ENCODE assay signal across 15 mouse cellular contexts in the genomic region with DNA sequence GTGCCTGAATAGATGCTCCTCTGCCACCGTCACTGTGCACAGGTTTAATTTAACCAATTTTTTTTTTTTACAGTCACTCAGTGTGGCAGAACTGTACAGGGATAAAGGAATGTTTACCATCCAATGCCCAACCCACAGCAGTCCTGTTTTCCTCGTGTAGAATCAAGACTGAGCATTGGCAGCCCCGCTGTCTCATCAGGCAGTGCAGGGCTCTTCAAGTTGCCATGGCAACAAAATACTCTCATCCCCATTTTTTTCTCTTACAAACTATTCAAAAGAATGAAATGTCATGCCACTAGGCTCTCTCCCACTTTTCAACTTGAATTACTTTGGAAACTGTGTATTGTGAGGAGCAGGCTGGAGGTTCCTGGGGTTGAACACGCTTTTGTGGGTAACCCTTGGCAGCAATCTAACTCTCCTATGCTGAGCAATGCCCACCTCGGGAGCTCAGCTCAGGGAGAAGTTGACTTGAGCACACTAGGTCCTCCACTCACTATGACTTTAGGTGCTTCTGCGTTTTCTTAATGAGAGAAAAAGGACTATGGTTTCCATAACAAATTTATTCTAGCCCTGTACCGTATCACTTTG.
A peak's percentile ranks its signal among the peaks of the same experiment; 100 is the strongest.
DNase-seq lines count a peak whose midpoint lies in the region; ATAC-seq and TF ChIP-seq lines count a peak whose summit lies in the region.
"Had no signal": no experiment of that assay in that cellular context is flagged by ENCODE, and none has a peak within 500 bp of the region (broad histone marks: within the 10 kb centered on the region; RNA-seq: fewer than 3 reads in every experiment).

No protein-coding gene starts in this region.

- H3K4me3 ChIP-seq in hindbrain, embryonic 16.5 days (ENCODE audit: low read length): no peak overlapping the region
- no peak overlapping the region for H3K4me3 ChIP-seq in thymus, adult 2 months (ENCODE audit: control insufficient read depth, insufficient read depth, low read length)
- H3K4me3 ChIP-seq: embryonic facial prominence, embryonic 13.5 days; liver, embryonic 13.5 days had no signal

- ATAC-seq in hindbrain, embryonic 16.5 days: peak; percentile 88
- ATAC-seq: intestine, postnatal 0 days had no signal

- no peak overlapping the region for H3K9ac ChIP-seq in hindbrain, embryonic 16.5 days (ENCODE audit: low read depth, low read length)
- H3K9ac ChIP-seq: embryonic facial prominence, embryonic 13.5 days; liver, embryonic 13.5 days had no signal

- no peak for TF ChIP-seq CTCF in thymus, adult 2 months (IDR thresholded peaks at IDR 0.05; ENCODE audit: borderline replicate concordance, control insufficient read depth, extremely low read depth, insufficient read depth, low read length, poor library complexity)

- 36% methylated on average over 7 of the region's 7 CpGs for WGBS in hindbrain, embryonic 16.5 days
- WGBS in thymus, adult 2 months: 89% methylated on average over 7 of the region's 7 CpGs

- peak overlapping the region; percentile 67 for H3K27ac ChIP-seq in hindbrain, embryonic 16.5 days (ENCODE audit: low read depth, low read length)
- H3K27ac ChIP-seq in thymus, adult 2 months (ENCODE audit: control insufficient read depth, insufficient read depth, low read length): no peak overlapping the region
- H3K27ac ChIP-seq: embryonic facial prominence, embryonic 13.5 days; liver, embryonic 13.5 days; stomach, postnatal 0 days had no signal

- no peaks in the 10 kb centered on the region for H3K9me3 ChIP-seq in hindbrain, embryonic 16.5 days (ENCODE audit: control insufficient read depth, low read length)
- H3K9me3 ChIP-seq: embryonic facial prominence, embryonic 13.5 days; liver, embryonic 13.5 days had no signal

- H3K27me3 ChIP-seq in hindbrain, embryonic 16.5 days (replicated peaks; ENCODE audit: control insufficient read depth, insufficient read depth, low read length): no peaks in the 10 kb centered on the region
- no peaks in the 10 kb centered on the region for H3K27me3 ChIP-seq in thymus, adult 2 months (ENCODE audit: control insufficient read depth, insufficient read depth, low read length)
- H3K27me3 ChIP-seq: embryonic facial prominence, embryonic 13.5 days; liver, embryonic 13.5 days had no signal

- peak; percentile 37 for DNase-seq in heart, adult 11 months
- DNase-seq in heart, postnatal 25 days (ENCODE audit: low spot score): no peak
- DNase-seq in right cerebral cortex, postnatal 4 days: peak; percentile 13
- no peak for DNase-seq in right cerebral cortex, postnatal 36 days (ENCODE audit: low spot score in 2 of 2)
- DNase-seq in adrenal gland, postnatal 14 days: no peak
- DNase-seq in thymus, adult 2 months: no peak
- DNase-seq: cerebellum, adult 2 months; heart, adult 18-20 months; kidney, postnatal 4 days; liver, embryonic 13.5 days; spleen, adult 18-20 months had no signal

- peak overlapping the region; percentile 21 for H3K4me2 ChIP-seq in hindbrain, embryonic 16.5 days (ENCODE audit: low read length)
- H3K4me2 ChIP-seq: embryonic facial prominence, embryonic 13.5 days; liver, embryonic 13.5 days had no signal

- no peak for TF ChIP-seq POLR2A in thymus, adult 2 months (IDR thresholded peaks at IDR 0.05; ENCODE audit: control insufficient read depth, extremely low read depth, insufficient read depth, low read length, poor library complexity)

- H3K36me3 ChIP-seq in hindbrain, embryonic 16.5 days (ENCODE audit: control insufficient read depth, insufficient read depth, low read length): no peaks in the 10 kb centered on the region
- H3K36me3 ChIP-seq in thymus, adult 2 months (ENCODE audit: control insufficient read depth, insufficient read depth, low read length): no peaks in the 10 kb centered on the region
- H3K36me3 ChIP-seq: embryonic facial prominence, embryonic 13.5 days; liver, embryonic 13.5 days had no signal

- intact Hi-C loops in heart, postnatal 25 days (cut with DNase I): no loop called here

- H3K4me1 ChIP-seq in hindbrain, embryonic 16.5 days (ENCODE audit: control insufficient read depth, insufficient read depth, low read depth, low read length): peaks cover 8% of the 10 kb centered on the region
- no peaks in the 10 kb centered on the region for H3K4me1 ChIP-seq in thymus, adult 2 months (replicated peaks; ENCODE audit: control insufficient read depth, insufficient read depth, low read length)
- H3K4me1 ChIP-seq: liver, embryonic 13.5 days had no signal

Comparison
In these comparisons a context has a peak if more than half of its experiments do, and no peak if none do; other contexts are left out.
1. DNase-seq: peak in heart, adult 11 months (single experiment) and right cerebral cortex, postnatal 4 days (single experiment); none in heart, postnatal 25 days (single experiment), right cerebral cortex, postnatal 36 days (0 of 2), adrenal gland, postnatal 14 days (single experiment) and thymus, adult 2 months (single experiment).